Mouse (Mus musculus): ENCODE data around the gene Cd3g. TPM values are rescaled to one million over a fixed set of nuclear protein-coding genes. Genes with fewer than 3 reads are reported as not detected.

Cd3g gene
- total and polyA plus RNA-seq, 3 experiments, result 0.10 to 0.22 TPM; not detected in 1

DNA sequence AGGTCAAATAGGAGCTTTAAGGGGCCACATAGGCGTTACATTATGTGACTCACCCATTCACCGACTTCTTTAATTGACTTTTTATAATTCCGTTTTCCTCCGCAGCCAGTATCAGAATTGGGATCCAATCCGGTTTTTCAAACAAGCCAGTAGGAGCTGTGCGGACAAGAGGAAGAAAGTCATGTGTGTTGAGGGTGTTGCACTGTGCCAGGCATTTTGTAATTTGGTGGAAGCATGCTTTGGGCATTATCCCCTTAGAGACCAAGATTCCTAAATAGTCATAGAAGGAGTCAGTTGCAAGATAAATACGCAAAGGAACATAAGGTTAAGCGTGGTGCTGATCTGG lies 59.1 kb downstream of the Cd3g start:
- ATAC-seq (ENCODE audit: extremely low read depth, insufficient number of reproducible peaks, low FRiP score, poor library complexity, severe bottlenecking) (peak; percentile 51; the same call in 1 of the 2 replicates), DNase-seq (ENCODE audit: low spot score) (peak; percentile 67)
- Histone ChIP-seq H3K27me3 (ENCODE audit: insufficient read depth, low read length) (no peaks in the 10 kb centered on the region), H3K9me3 (replicated peaks) (no peaks in the 10 kb centered on the region), H3K4me1 (ENCODE audit: insufficient read depth, low read depth, low read length) (peaks cover 20% of the 10 kb centered on the region; the same call in 1 of the 2 replicates), H3K4me3 (ENCODE audit: low read depth, low read length) (peak overlapping the region; percentile 99), H3K36me3 (replicated peaks) (peaks cover 33% of the 10 kb centered on the region)
- no peak for TF ChIP-seq CTCF (IDR thresholded peaks at IDR 0.05; ENCODE audit: low read depth, low read length)
- no peak for TF ChIP-seq GATA2 (IDR thresholded peaks at IDR 0.05; ENCODE audit: borderline replicate concordance, low read depth, low read length)
- TF ChIP-seq POLR2AphosphoS5 (IDR thresholded peaks at IDR 0.05; ENCODE audit: insufficient replicate concordance, low read depth, low read length), result no peak
- TF ChIP-seq TAL1 (conservative IDR thresholded peaks at IDR 0.05; ENCODE audit: low read depth, low read length), result no peak
- TF ChIP-seq GATA1 (IDR thresholded peaks at IDR 0.05; ENCODE audit: borderline replicate concordance, low read length), result no peak

DNA sequence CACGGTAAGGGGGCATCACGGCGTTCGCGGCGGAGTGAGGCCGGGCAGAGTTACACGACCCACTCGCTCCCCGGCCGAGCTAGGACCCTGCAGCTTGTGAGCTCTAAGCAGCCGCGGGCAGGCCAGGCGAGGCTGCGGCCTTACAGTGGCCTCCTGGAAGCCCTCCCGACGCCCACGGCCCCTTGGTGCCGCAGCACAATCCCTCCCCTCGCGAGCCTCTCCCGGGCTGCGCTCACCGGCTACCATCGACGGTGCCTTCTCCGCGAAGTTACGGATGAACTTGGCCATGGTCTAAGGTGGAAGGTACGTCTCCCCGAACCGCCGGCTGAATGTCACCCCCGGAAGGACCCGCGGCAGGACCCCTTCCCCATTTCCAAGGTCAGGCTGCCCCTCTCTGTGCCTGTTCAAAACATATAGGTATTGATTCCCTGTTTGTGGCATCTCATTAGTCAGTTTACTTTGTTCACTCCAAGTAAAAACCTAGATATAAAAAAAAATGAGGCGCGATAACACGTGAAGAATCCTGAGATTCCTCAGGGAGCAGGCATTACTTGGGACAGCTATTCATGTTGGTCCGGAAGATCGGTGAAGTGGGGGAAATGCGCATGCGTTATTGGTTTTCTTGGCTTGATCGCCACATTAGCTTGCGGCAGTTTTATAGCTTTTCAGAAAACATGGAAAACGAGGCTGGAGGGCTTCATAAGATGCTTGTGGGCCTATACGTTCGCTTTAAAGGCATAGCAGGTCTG lies 59.7 kb downstream of the Cd3g start, which contains the start of gene Atp5l:
Gene Atp5l (minus strand): TSS at position 369 of the 749 bp plus-strand sequence.
- DNase-seq (ENCODE audit: low spot score) (peak; percentile 72), ATAC-seq (ENCODE audit: extremely low read depth, insufficient number of reproducible peaks, low FRiP score, poor library complexity, severe bottlenecking) (peak; percentile 55; the same call in 1 of the 2 replicates)
- H3K27me3 ChIP-seq (ENCODE audit: insufficient read depth, low read length), result no peaks in the 10 kb centered on the region
- peaks cover 30% of the 10 kb centered on the region for H3K36me3 ChIP-seq (replicated peaks)
- H3K9me3 ChIP-seq (replicated peaks), result no peaks in the 10 kb centered on the region
- H3K4me1 ChIP-seq (ENCODE audit: insufficient read depth, low read depth, low read length), result peaks cover 20% of the 10 kb centered on the region; the same call in 1 of the 2 replicates
- H3K4me3 ChIP-seq (ENCODE audit: low read depth, low read length), result peak within 1 kb of the TSS; percentile 99
- TF ChIP-seq GATA2 (IDR thresholded peaks at IDR 0.05; ENCODE audit: borderline replicate concordance, low read depth, low read length), result no peak
- no peak for TF ChIP-seq GATA1 (IDR thresholded peaks at IDR 0.05; ENCODE audit: borderline replicate concordance, low read length)
- no peak for TF ChIP-seq POLR2AphosphoS5 (IDR thresholded peaks at IDR 0.05; ENCODE audit: insufficient replicate concordance, low read depth, low read length)
- TF ChIP-seq CTCF (IDR thresholded peaks at IDR 0.05; ENCODE audit: low read depth, low read length), result no peak
- TF ChIP-seq TAL1 (conservative IDR thresholded peaks at IDR 0.05; ENCODE audit: low read depth, low read length), result no peak

DNA sequence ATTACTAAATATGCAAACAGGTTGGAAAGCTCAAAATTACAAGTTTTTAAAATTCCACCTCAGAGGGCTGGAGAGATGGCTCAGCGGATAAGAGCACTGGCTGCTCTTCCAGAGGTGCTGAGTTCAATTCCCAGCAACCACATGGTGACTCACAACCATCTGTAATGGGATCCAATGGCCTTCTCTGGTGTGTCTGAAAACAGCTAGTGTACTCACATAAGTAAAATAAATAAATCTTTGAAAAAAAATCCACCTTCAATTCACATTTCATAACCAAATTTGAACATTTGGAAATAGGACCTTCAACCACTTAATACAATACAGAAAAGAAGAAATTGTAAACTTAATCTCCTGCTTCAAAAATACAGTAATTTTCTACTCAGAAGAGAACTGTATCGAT lies 60.6 kb downstream of the Cd3g start:
- no peak for ATAC-seq (ENCODE audit: extremely low read depth, insufficient number of reproducible peaks, low FRiP score, poor library complexity, severe bottlenecking)
- TF ChIP-seq POLR2AphosphoS5 (IDR thresholded peaks at IDR 0.05; ENCODE audit: insufficient replicate concordance, low read depth, low read length) (no peak), GATA2 (IDR thresholded peaks at IDR 0.05; ENCODE audit: borderline replicate concordance, low read depth, low read length) (no peak), TAL1 (conservative IDR thresholded peaks at IDR 0.05; ENCODE audit: low read depth, low read length) (no peak), CTCF (IDR thresholded peaks at IDR 0.05; ENCODE audit: low read depth, low read length) (no peak), GATA1 (IDR thresholded peaks at IDR 0.05; ENCODE audit: borderline replicate concordance, low read length) (no peak)
- no peak for DNase-seq (ENCODE audit: low spot score)

More for the DNA sequence above, 60.6 kb downstream of the Cd3g start:
- Histone ChIP-seq H3K4me1 (ENCODE audit: insufficient read depth, low read depth, low read length) (peaks cover 24% of the 10 kb centered on the region; the same call in 1 of the 2 replicates), H3K4me3 (ENCODE audit: low read depth, low read length) (peak overlapping the region; percentile 99), H3K27me3 (ENCODE audit: insufficient read depth, low read length) (no peaks in the 10 kb centered on the region), H3K9me3 (replicated peaks) (no peaks in the 10 kb centered on the region), H3K36me3 (replicated peaks) (peaks cover 39% of the 10 kb centered on the region)

Other genes starting within 250 kb of the Cd3g start
- gene Phldb1, start 245.2 kb downstream of the Cd3g start, total RNA-seq (2014; fragmentation: Nextera tagmentation), result 2.6 and 4.0 TPM in 2 replicates
- 6.4 and 7.4 TPM in 2 replicates for gene Phldb1, start 245.2 kb downstream of the Cd3g start, total RNA-seq (2017)
- 8.1 and 8.8 TPM in 2 replicates for gene Phldb1, start 245.2 kb downstream of the Cd3g start, polyA plus RNA-seq (2012)
- gene Arcn1, start 212.6 kb downstream of the Cd3g start, total RNA-seq (2014; fragmentation: Nextera tagmentation), result 239 and 270 TPM in 2 replicates
- gene Arcn1, start 212.6 kb downstream of the Cd3g start, total RNA-seq (2017), result 124 and 134 TPM in 2 replicates
- gene Arcn1, start 212.6 kb downstream of the Cd3g start, polyA plus RNA-seq (2012), result 14.5 and 16.7 TPM in 2 replicates
- 78.2 and 90.8 TPM in 2 replicates for gene Ift46, start 212.5 kb downstream of the Cd3g start, total RNA-seq (2014; fragmentation: Nextera tagmentation)
- gene Ift46, start 212.5 kb downstream of the Cd3g start, total RNA-seq (2017), result 32.5 and 32.8 TPM in 2 replicates
- 1.6 and 1.8 TPM in 2 replicates for gene Ift46, start 212.5 kb downstream of the Cd3g start, polyA plus RNA-seq (2012)
- not detected in 2 replicates for gene Tmem25, start 181.1 kb downstream of the Cd3g start, total RNA-seq (2014; fragmentation: Nextera tagmentation)
- 0.27 and 0.52 TPM in 2 replicates for gene Tmem25, start 181.1 kb downstream of the Cd3g start, total RNA-seq (2017)
- gene Tmem25, start 181.1 kb downstream of the Cd3g start, polyA plus RNA-seq (2012), result 0.04 and 0.08 TPM in 2 replicates
- not detected in 2 replicates for gene Ttc36, start 177.4 kb downstream of the Cd3g start, total RNA-seq (2014; fragmentation: Nextera tagmentation)
- 0.76 TPM in 1 of 2 replicates, not detected in the other for gene Ttc36, start 177.4 kb downstream of the Cd3g start, total RNA-seq (2017)
- 0.31 and 0.38 TPM in 2 replicates for gene Ttc36, start 177.4 kb downstream of the Cd3g start, polyA plus RNA-seq (2012)
- 143 TPM in 2 replicates for gene Kmt2a, start 99.1 kb downstream of the Cd3g start, total RNA-seq (2014; fragmentation: Nextera tagmentation)
- gene Kmt2a, start 99.1 kb downstream of the Cd3g start, total RNA-seq (2017), result 5.9 and 6.3 TPM in 2 replicates
- gene Kmt2a, start 99.1 kb downstream of the Cd3g start, polyA plus RNA-seq (2012), result 8.9 and 10.0 TPM in 2 replicates
- gene Atp5l, start 59.7 kb downstream of the Cd3g start, total RNA-seq (2014; fragmentation: Nextera tagmentation), result 68.9 and 73.1 TPM in 2 replicates
- 130 and 149 TPM in 2 replicates for gene Atp5l, start 59.7 kb downstream of the Cd3g start, total RNA-seq (2017)
- gene Atp5l, start 59.7 kb downstream of the Cd3g start, polyA plus RNA-seq (2012), result 32.8 and 41.5 TPM in 2 replicates
- gene Ube4a, start 14.8 kb downstream of the Cd3g start, total RNA-seq (2014; fragmentation: Nextera tagmentation), result 79.8 and 80.2 TPM in 2 replicates
- 38.3 and 59.6 TPM in 2 replicates for gene Ube4a, start 14.8 kb downstream of the Cd3g start, total RNA-seq (2017)
- gene Ube4a, start 14.8 kb downstream of the Cd3g start, polyA plus RNA-seq (2012), result 2.3 and 2.6 TPM in 2 replicates
- not detected in 2 replicates for gene Cd3d, start 1.4 kb upstream of the Cd3g start, total RNA-seq (2014; fragmentation: Nextera tagmentation)
- gene Cd3d, start 1.4 kb upstream of the Cd3g start, total RNA-seq (2017), result not detected in 2 replicates
- gene Cd3d, start 1.4 kb upstream of the Cd3g start, polyA plus RNA-seq (2012), result not detected in 2 replicates
- not detected in 2 replicates for gene Cd3e, start 29.2 kb upstream of the Cd3g start, total RNA-seq (2014; fragmentation: Nextera tagmentation)
- 0.06 and 0.16 TPM in 2 replicates for gene Cd3e, start 29.2 kb upstream of the Cd3g start, total RNA-seq (2017)
- not detected in 2 replicates for gene Cd3e, start 29.2 kb upstream of the Cd3g start, polyA plus RNA-seq (2012)
- 0.44 and 1.4 TPM in 2 replicates for gene Mpzl2, start 59.4 kb upstream of the Cd3g start, total RNA-seq (2014; fragmentation: Nextera tagmentation)
- gene Mpzl2, start 59.4 kb upstream of the Cd3g start, total RNA-seq (2017), result 0.17 TPM in 1 of 2 replicates, not detected in the other
- gene Mpzl2, start 59.4 kb upstream of the Cd3g start, polyA plus RNA-seq (2012), result not detected in 2 replicates
- gene Mpzl3, start 74.8 kb upstream of the Cd3g start, total RNA-seq (2014; fragmentation: Nextera tagmentation), result 1.2 and 2.8 TPM in 2 replicates
- gene Mpzl3, start 74.8 kb upstream of the Cd3g start, total RNA-seq (2017), result 1.5 and 1.7 TPM in 2 replicates
- 0.04 and 0.08 TPM in 2 replicates for gene Mpzl3, start 74.8 kb upstream of the Cd3g start, polyA plus RNA-seq (2012)
- gene Jaml, start 98.8 kb upstream of the Cd3g start, total RNA-seq (2014; fragmentation: Nextera tagmentation), result not detected in 2 replicates
- gene Jaml, start 98.8 kb upstream of the Cd3g start, total RNA-seq (2017), result not detected in 2 replicates
- not detected in 2 replicates for gene Jaml, start 98.8 kb upstream of the Cd3g start, polyA plus RNA-seq (2012)
- not detected in 2 replicates for gene Scn2b, start 137.4 kb upstream of the Cd3g start, total RNA-seq (2014; fragmentation: Nextera tagmentation)
- 0.05 and 0.06 TPM in 2 replicates for gene Scn2b, start 137.4 kb upstream of the Cd3g start, total RNA-seq (2017)
- not detected in 2 replicates for gene Scn2b, start 137.4 kb upstream of the Cd3g start, polyA plus RNA-seq (2012)
- gene Scn4b, start 158.0 kb upstream of the Cd3g start, total RNA-seq (2014; fragmentation: Nextera tagmentation), result not detected in 2 replicates
- 0.05 TPM in 1 of 2 replicates, not detected in the other for gene Scn4b, start 158.0 kb upstream of the Cd3g start, total RNA-seq (2017)
- gene Scn4b, start 158.0 kb upstream of the Cd3g start, polyA plus RNA-seq (2012), result not detected in 2 replicates
- not detected in 2 replicates for gene BC049352, start 201.6 kb upstream of the Cd3g start, total RNA-seq (2014; fragmentation: Nextera tagmentation)
- gene BC049352, start 201.6 kb upstream of the Cd3g start, total RNA-seq (2017), result 0.22 TPM in 1 of 2 replicates, not detected in the other
- not detected in 2 replicates for gene BC049352, start 201.6 kb upstream of the Cd3g start, polyA plus RNA-seq (2012)
- gene Tmprss4, start 223.7 kb upstream of the Cd3g start, total RNA-seq (2014; fragmentation: Nextera tagmentation), result not detected in 2 replicates
- 0.11 TPM in 1 of 2 replicates, not detected in the other for gene Tmprss4, start 223.7 kb upstream of the Cd3g start, total RNA-seq (2017)
- not detected in 2 replicates for gene Tmprss4, start 223.7 kb upstream of the Cd3g start, polyA plus RNA-seq (2012)